Mouse (Mus musculus) liver, adult 2 months (tissue): Measurements from ENCODE around the gene Gm17545. TPM values are rescaled to one million over a fixed set of nuclear protein-coding genes. Genes with fewer than 3 reads are reported as not detected.

Source experiments
- DNase-seq: peaks from one replicate; pipeline ENCODE4 v3.0.0-alpha.2; 2011; ENCODE audit warnings: low read depth, low spot score; ENCODE audit errors: extremely low read depth
- H3K27ac ChIP-seq: fragments of 200-500 bp; replicated peaks from 2 replicates; pipeline ENCODE4 v1.5.1; 2012; ENCODE audit warnings: low read depth, mild to moderate bottlenecking, control low read depth, inconsistent platforms, low read length; ENCODE audit not compliant: insufficient read depth
- H3K27me3 ChIP-seq: fragments of 200-500 bp; 2 replicates; pipeline ENCODE4 v1.6.1; 2012; ENCODE audit warnings: mild to moderate bottlenecking, moderate library complexity, low read length, inconsistent platforms; ENCODE audit not compliant: control insufficient read depth, insufficient read depth
- H3K36me3 ChIP-seq: fragments of 200-500 bp; 2 replicates; pipeline ENCODE4 v1.6.1; 2012; ENCODE audit warnings: low read length, inconsistent platforms; ENCODE audit not compliant: control insufficient read depth, insufficient read depth
- H3K4me1 ChIP-seq: fragments of 200-500 bp; 2 replicates; pipeline ENCODE4 v1.6.1; 2011; ENCODE audit warnings: low read length; ENCODE audit not compliant: control insufficient read depth, insufficient read depth
- H3K4me3 ChIP-seq: fragments of 200-500 bp; 2 replicates; pipeline ENCODE4 v1.5.1; 2011; ENCODE audit warnings: low read depth, mild to moderate bottlenecking, control low read depth, low read length, moderate library complexity; ENCODE audit not compliant: insufficient read depth
- H3K79me2 ChIP-seq: fragments of 200-500 bp; 2 replicates; pipeline ENCODE4 v1.6.1; 2012; ENCODE audit warnings: inconsistent platforms, mild to moderate bottlenecking, low read length, moderate library complexity; ENCODE audit not compliant: control insufficient read depth, insufficient read depth
- H3K9ac ChIP-seq: fragments of 200-500 bp; 2 replicates; pipeline ENCODE4 v1.6.1; 2012; ENCODE audit warnings: low read depth, mild to moderate bottlenecking, control low read depth, inconsistent platforms, low read length
- CTCF ChIP-seq: fragments of 200-500 bp; IDR thresholded peaks from 2 replicates; pipeline ENCODE4 v1.5.1; 2011; ENCODE audit warnings: low read depth, low read length, control low read depth
- POLR2A ChIP-seq: fragments of 200-500 bp; IDR thresholded peaks from 2 replicates; pipeline ENCODE4 v1.6.1; 2011; ENCODE audit warnings: low read length, control low read depth; ENCODE audit not compliant: insufficient read depth; ENCODE audit errors: extremely low read depth
- WGBS: fragments of 180-500 bp; shearing (Covaris S2); methylation state at CpG from one replicate; pipeline ENCODE4 v1.1.7; 2018; 5-methylcytosine and 5-hydroxymethylcytosine counted together
- polyA plus RNA-seq: library from polyadenylated mRNA; depleted of rRNA; stranded (reverse); fragments of >200 nt; gene quantifications from 2 replicates; pipeline ENCODE4 v1.2.3, GENCODE M21; 2012; rRNA removed
- total RNA-seq: library from RNA; depleted of rRNA; stranded (reverse); fragments of >200 nt; gene quantifications from 2 replicates; pipeline ENCODE4 v1.2.3, GENCODE M21; 2014; rRNA removed

Gene Gm17545
- total and polyA plus RNA-seq, 2 experiments, result not detected

- H3K79me2 ChIP-seq, result no peaks in the 10 kb centered on the region
- H3K27me3 ChIP-seq, result no peaks in the 10 kb centered on the region
- no peak for DNase-seq
- no peak overlapping the region for H3K4me3 ChIP-seq
- no peaks in the 10 kb centered on the region for H3K4me1 ChIP-seq
- TF ChIP-seq CTCF, result no peak
- TF ChIP-seq POLR2A, result no peak
- H3K36me3 ChIP-seq, result 0 out of 2 replicates have a peak, but pooled peaks cover 1% of the 10 kb centered on the region
- 65% methylated on average over 6 of the region's 6 CpGs for WGBS
- H3K9ac ChIP-seq, result no peak overlapping the region
- no peak overlapping the region for H3K27ac ChIP-seq
These were observed 43.1 kb downstream of the Gm17545 start for GRCm38 (mm10) chr9:22497021-22497767.

- Histone ChIP-seq H3K27ac (no peak overlapping the region), H3K9ac (no peak overlapping the region), H3K36me3 (no peaks in the 10 kb centered on the region), H3K27me3 (no peaks in the 10 kb centered on the region), H3K79me2 (no peaks in the 10 kb centered on the region), H3K4me1 (no peaks in the 10 kb centered on the region), H3K4me3 (no peak overlapping the region)
- DNase-seq, result no peak
- WGBS, result 82% methylated on average over 2 of the region's 2 CpGs
- no peak for TF ChIP-seq POLR2A
- TF ChIP-seq CTCF, result no peak
These were observed 48.9 kb downstream of the Gm17545 start for GRCm38 (mm10) chr9:22502972-22503371.

GRCm38 (mm10) chr9:22503581-22503980 lies 49.5 kb downstream of the Gm17545 start:
- TF ChIP-seq CTCF (no peak), POLR2A (no peak)
- Histone ChIP-seq H3K4me1 (no peaks in the 10 kb centered on the region), H3K36me3 (no peaks in the 10 kb centered on the region), H3K9ac (no peak overlapping the region), H3K27ac (no peak overlapping the region), H3K4me3 (no peak overlapping the region), H3K79me2 (no peaks in the 10 kb centered on the region), H3K27me3 (no peaks in the 10 kb centered on the region)
- DNase-seq, result no peak
- WGBS, result 95% methylated on average over 5 of the region's 5 CpGs

GRCm38 (mm10) chr9:22505574-22505973 lies 51.5 kb downstream of the Gm17545 start:
- Histone ChIP-seq H3K27ac (no peak overlapping the region), H3K9ac (no peak overlapping the region), H3K4me1 (no peaks in the 10 kb centered on the region), H3K36me3 (no peaks in the 10 kb centered on the region), H3K4me3 (no peak overlapping the region), H3K27me3 (no peaks in the 10 kb centered on the region), H3K79me2 (no peaks in the 10 kb centered on the region)
- 71% methylated on average over 2 of the region's 2 CpGs for WGBS
- peak; percentile 8 for DNase-seq
- TF ChIP-seq CTCF (no peak), POLR2A (no peak)

Other genes with a start within 250 kb of the Gm17545 start
- gene Zfp809, start 228.6 kb upstream of the Gm17545 start, total RNA-seq, result 15.8 and 18.6 TPM in 2 replicates
- 12.8 and 15.5 TPM in 2 replicates for gene Zfp809, start 228.6 kb upstream of the Gm17545 start, polyA plus RNA-seq
- gene Zfp599, start 194.4 kb upstream of the Gm17545 start, total RNA-seq, result 0.09 and 0.13 TPM in 2 replicates
- not detected in 2 replicates for gene Zfp599, start 194.4 kb upstream of the Gm17545 start, polyA plus RNA-seq
- gene Zfp810, start 146.6 kb upstream of the Gm17545 start, total RNA-seq, result 4.6 and 4.7 TPM in 2 replicates
- gene Zfp810, start 146.6 kb upstream of the Gm17545 start, polyA plus RNA-seq, result 1.7 and 2.0 TPM in 2 replicates
- 1.1 and 1.2 TPM in 2 replicates for gene Anln, start 65.1 kb upstream of the Gm17545 start, total RNA-seq
- 0.07 and 0.23 TPM in 2 replicates for gene Anln, start 65.1 kb upstream of the Gm17545 start, polyA plus RNA-seq
- 0.13 and 0.18 TPM in 2 replicates for gene 9530077C05Rik, start 42.8 kb upstream of the Gm17545 start, total RNA-seq
- gene 9530077C05Rik, start 42.8 kb upstream of the Gm17545 start, polyA plus RNA-seq, result 0.04 and 0.07 TPM in 2 replicates
- 47.1 and 53.7 TPM in 2 replicates for gene Rp9, start 15.5 kb downstream of the Gm17545 start, total RNA-seq
- gene Rp9, start 15.5 kb downstream of the Gm17545 start, polyA plus RNA-seq, result 58.1 and 66.7 TPM in 2 replicates
- gene Bbs9, start 21.4 kb downstream of the Gm17545 start, total RNA-seq, result 7.2 and 8.0 TPM in 2 replicates
- gene Bbs9, start 21.4 kb downstream of the Gm17545 start, polyA plus RNA-seq, result 2.7 and 3.3 TPM in 2 replicates